Mouse (Mus musculus) myocyte (in vitro differentiated cells): ENCODE data around the gene Unc45a. TPM values are rescaled to one million over a fixed set of nuclear protein-coding genes. Genes with fewer than 3 reads are reported as not detected.

ENCODE experiments used
- H3K27me3 ChIP-seq: one replicate; pipeline ENCODE4 v1.6.1; 2011; ENCODE audit not compliant: control insufficient read depth, insufficient read depth, insufficient read length
- H3K36me3 ChIP-seq: one replicate; pipeline ENCODE4 v1.6.1; 2011; ENCODE audit not compliant: control insufficient read depth, insufficient read depth
- H3K4me2 ChIP-seq: one replicate; pipeline ENCODE4 v1.6.1; 2011; ENCODE audit warnings: low read depth, control low read depth
- H3K4me3 ChIP-seq: one replicate; pipeline ENCODE4 v1.5.1; 2011; ENCODE audit warnings: mild to moderate bottlenecking, control low read depth, moderate library complexity
- H3K79me2 ChIP-seq: one replicate; pipeline ENCODE4 v1.6.1; 2011; ENCODE audit not compliant: control insufficient read depth, insufficient read depth
- H3ac ChIP-seq: one replicate; pipeline ENCODE4 v1.6.1; 2011; ENCODE audit not compliant: control insufficient read depth, insufficient read length
- E2F4 ChIP-seq: IDR thresholded peaks from one replicate; pipeline ENCODE4 v1.6.1; 2011; ENCODE audit warnings: mild to moderate bottlenecking, control low read depth, moderate library complexity; ENCODE audit not compliant: insufficient read depth
- MYOD1 ChIP-seq, 3 experiments: IDR thresholded peaks; one replicate each; pipeline ENCODE4 v1.6.1; 2011; ENCODE audit warnings: control low read depth in 2 of 3, low read depth in 2 of 3, mild to moderate bottlenecking in 2 of 3, moderate library complexity in 1 of 3; ENCODE audit not compliant: insufficient read length in 2 of 3, control insufficient read depth in 1 of 3
- MYOG ChIP-seq, 3 experiments: IDR thresholded peaks; one replicate each; pipeline ENCODE4 v1.6.1; 2011; ENCODE audit warnings: control low read depth in 2 of 3, low read depth in 2 of 3, mild to moderate bottlenecking in 2 of 3; ENCODE audit not compliant: insufficient read length in 2 of 3, control insufficient read depth in 1 of 3, insufficient read depth in 1 of 3
- POLR2A ChIP-seq: IDR thresholded peaks from one replicate; pipeline ENCODE4 v1.6.1; 2011; ENCODE audit warnings: low read depth, mild to moderate bottlenecking, control low read depth, moderate library complexity; ENCODE audit not compliant: insufficient read length
- POLR2AphosphoS2 ChIP-seq: IDR thresholded peaks from one replicate; pipeline ENCODE4 v1.6.1; 2011; ENCODE audit warnings: low read depth, control low read depth; ENCODE audit not compliant: insufficient read length
- REST ChIP-seq: IDR thresholded peaks from one replicate; pipeline ENCODE4 v1.6.1; 2011; ENCODE audit warnings: mild to moderate bottlenecking, control low read depth, moderate library complexity; ENCODE audit not compliant: insufficient read depth, insufficient read length
- SRF ChIP-seq: IDR thresholded peaks from one replicate; pipeline ENCODE4 v1.6.1; 2011; ENCODE audit warnings: low read depth; ENCODE audit not compliant: control insufficient read depth, insufficient read length
- TCF12 ChIP-seq: IDR thresholded peaks from one replicate; pipeline ENCODE4 v1.6.1; 2011; ENCODE audit warnings: mild to moderate bottlenecking, control low read depth; ENCODE audit not compliant: poor library complexity, insufficient read depth, severe bottlenecking
- TCF3 ChIP-seq: IDR thresholded peaks from one replicate; pipeline ENCODE4 v1.6.1; 2011; ENCODE audit warnings: low read depth, control low read depth; ENCODE audit not compliant: insufficient read length
- USF1 ChIP-seq: IDR thresholded peaks from one replicate; pipeline ENCODE4 v1.6.1; 2011; ENCODE audit warnings: low read depth, mild to moderate bottlenecking, control low read depth, moderate library complexity
- polyA plus RNA-seq: library from polyadenylated mRNA; unstranded; fragments of >200 nt; fragmentation: generic; extraction: Trizol; gene quantifications from one replicate; pipeline ENCODE4 v1.2.1, GENCODE M21; 2012; ENCODE audit warnings: missing spikeins

The Unc45a gene
- polyA plus RNA-seq, 1 experiment, result 38.4 TPM

GRCm38 (mm10) chr7:80343270-80344018, 2.6 kb upstream of the Unc45a start:
- TF ChIP-seq SRF, result no peak
- peak in 1 of 3 experiments; percentile 0 for TF ChIP-seq MYOD1 (IDR thresholded peaks at IDR 0.05; ENCODE audit: control insufficient read depth in 1 of 3, insufficient read length in 2 of 3, low read depth in 2 of 3)

GRCm38 (mm10) chr7:80342858-80343257, 2.1 kb upstream of the Unc45a start, which contains the start of gene Hddc3:
Hddc3 (plus strand) TSS chr7:80343104.
- TF ChIP-seq POLR2AphosphoS2 (peak; percentile 87), POLR2A (peak; percentile 81), MYOD1 (IDR thresholded peaks at IDR 0.05; ENCODE audit: control insufficient read depth in 1 of 3, insufficient read length in 2 of 3, low read depth in 2 of 3) (peak in 1 of 3 experiments; percentile 42), E2F4 (no peak), MYOG (IDR thresholded peaks at IDR 0.05; ENCODE audit: control insufficient read depth in 1 of 3, insufficient read depth in 1 of 3, insufficient read length in 2 of 3, low read depth in 2 of 3) (peak in 2 of 3 experiments; percentile 4 to 31)
- H3K4me2 ChIP-seq, result peak within 1 kb of the TSS; percentile 99
- H3K36me3 ChIP-seq, result no peaks in the 10 kb centered on the region
- peaks cover 15% of the 10 kb centered on the region for H3K79me2 ChIP-seq
- no peaks in the 10 kb centered on the region for H3K27me3 ChIP-seq
- H3K4me3 ChIP-seq, result peak within 1 kb of the TSS; percentile 35
- peak within 1 kb of the TSS; percentile 64 for H3ac ChIP-seq

More at GRCm38 (mm10) chr7:80343270-80344018, 2.6 kb upstream of the Unc45a start:
- H3K4me2 ChIP-seq, result peak overlapping the region; percentile 99
- no peaks in the 10 kb centered on the region for H3K27me3 ChIP-seq
- H3ac ChIP-seq, result peak overlapping the region; percentile 64
- H3K4me3 ChIP-seq, result peak overlapping the region; percentile 35
- H3K79me2 ChIP-seq, result peaks cover 10% of the 10 kb centered on the region
- no peaks in the 10 kb centered on the region for H3K36me3 ChIP-seq

GRCm38 (mm10) chr7:80341793-80342192, 988 bp upstream of the Unc45a start:
- no peak for TF ChIP-seq MYOD1 (IDR thresholded peaks at IDR 0.05; ENCODE audit: control insufficient read depth in 1 of 3, insufficient read length in 2 of 3, low read depth in 2 of 3)
- TF ChIP-seq TCF3, result no peak
- no peak for TF ChIP-seq POLR2A
- TF ChIP-seq REST, result no peak
- no peak for TF ChIP-seq USF1
- TF ChIP-seq MYOG (IDR thresholded peaks at IDR 0.05; ENCODE audit: control insufficient read depth in 1 of 3, insufficient read depth in 1 of 3, insufficient read length in 2 of 3, low read depth in 2 of 3), result peak in 1 of 3 experiments; percentile 8
- no peaks in the 10 kb centered on the region for H3K36me3 ChIP-seq
- no peaks in the 10 kb centered on the region for H3K27me3 ChIP-seq
- no peak overlapping the region for H3K4me2 ChIP-seq
- no peak overlapping the region for H3ac ChIP-seq
- no peak overlapping the region for H3K4me3 ChIP-seq
- peaks cover 15% of the 10 kb centered on the region for H3K79me2 ChIP-seq

GRCm38 (mm10) chr7:80339793-80340628, 794 bp downstream of the Unc45a start:
- TF ChIP-seq TCF12 (no peak), MYOD1 (IDR thresholded peaks at IDR 0.05; ENCODE audit: control insufficient read depth in 1 of 3, insufficient read length in 2 of 3, low read depth in 2 of 3) (no peak), POLR2AphosphoS2 (peak; percentile 89), POLR2A (peak; percentile 82), SRF (peak; percentile 72), E2F4 (no peak)
- Histone ChIP-seq H3K79me2 (peaks cover 15% of the 10 kb centered on the region), H3K27me3 (no peaks in the 10 kb centered on the region), H3K4me2 (peak overlapping the region; percentile 95), H3K36me3 (no peaks in the 10 kb centered on the region), H3K4me3 (peak overlapping the region; percentile 74), H3ac (peak overlapping the region; percentile 63)

GRCm38 (mm10) chr7:80339371-80339770, 1.4 kb downstream of the Unc45a start:
- Histone ChIP-seq H3K36me3 (no peaks in the 10 kb centered on the region), H3K4me2 (peak overlapping the region; percentile 94), H3K79me2 (peaks cover 15% of the 10 kb centered on the region), H3ac (peak overlapping the region; percentile 63), H3K27me3 (no peaks in the 10 kb centered on the region), H3K4me3 (peak overlapping the region; percentile 74)
- TF ChIP-seq E2F4 (no peak), MYOD1 (IDR thresholded peaks at IDR 0.05; ENCODE audit: control insufficient read depth in 1 of 3, insufficient read length in 2 of 3, low read depth in 2 of 3) (peak in 1 of 3 experiments; percentile 3), POLR2A (no peak), POLR2AphosphoS2 (no peak)
